Mouse (Mus musculus): ENCODE data around the gene Abcg2.
A peak's percentile ranks its signal among the peaks of the same experiment; 100 is the strongest.

The Abcg2 gene

DNA sequence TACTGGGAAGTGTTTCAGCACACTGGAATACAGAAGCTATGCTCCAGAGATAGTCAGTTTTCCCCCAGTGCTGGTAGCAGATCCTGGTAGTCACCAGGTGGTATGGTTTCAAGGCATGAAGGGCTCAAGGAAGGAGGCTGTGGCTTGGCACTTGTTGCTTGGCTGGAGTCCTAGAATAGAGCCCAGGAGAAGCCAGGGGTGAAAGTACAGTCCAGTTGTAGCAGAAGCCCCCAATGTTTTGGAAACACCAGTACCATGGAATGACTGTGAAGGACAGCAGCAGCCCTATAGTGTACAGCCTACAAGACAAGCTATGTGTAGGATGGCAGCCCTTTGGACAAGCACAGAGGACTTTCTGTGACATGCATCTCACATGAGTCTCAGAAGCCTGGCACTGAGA, 54.2 kb downstream of the Abcg2 start:
- no peak for DNase-seq (ENCODE audit: low spot score in 2 of 2)

DNA sequence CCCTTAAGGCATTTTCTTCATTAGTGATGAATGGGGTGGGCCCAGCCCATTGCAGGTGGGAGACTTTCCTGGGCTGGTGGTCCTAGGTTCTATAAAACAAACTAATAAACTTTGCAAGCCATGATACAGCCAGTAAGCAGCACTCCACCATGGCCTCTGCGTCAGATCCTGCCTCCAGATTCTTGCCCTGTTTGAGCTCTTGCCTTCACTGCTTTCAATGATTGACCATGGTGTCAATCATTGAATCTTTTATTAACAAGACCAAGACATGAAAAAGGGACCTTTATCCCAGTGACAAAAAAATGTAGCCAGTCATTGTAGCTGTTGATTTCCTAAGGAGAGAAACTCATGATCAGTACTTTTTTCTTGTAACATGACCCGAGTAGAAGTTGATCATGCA, 55.1 kb downstream of the Abcg2 start:
- no peak for DNase-seq (ENCODE audit: low spot score in 2 of 2)

DNA sequence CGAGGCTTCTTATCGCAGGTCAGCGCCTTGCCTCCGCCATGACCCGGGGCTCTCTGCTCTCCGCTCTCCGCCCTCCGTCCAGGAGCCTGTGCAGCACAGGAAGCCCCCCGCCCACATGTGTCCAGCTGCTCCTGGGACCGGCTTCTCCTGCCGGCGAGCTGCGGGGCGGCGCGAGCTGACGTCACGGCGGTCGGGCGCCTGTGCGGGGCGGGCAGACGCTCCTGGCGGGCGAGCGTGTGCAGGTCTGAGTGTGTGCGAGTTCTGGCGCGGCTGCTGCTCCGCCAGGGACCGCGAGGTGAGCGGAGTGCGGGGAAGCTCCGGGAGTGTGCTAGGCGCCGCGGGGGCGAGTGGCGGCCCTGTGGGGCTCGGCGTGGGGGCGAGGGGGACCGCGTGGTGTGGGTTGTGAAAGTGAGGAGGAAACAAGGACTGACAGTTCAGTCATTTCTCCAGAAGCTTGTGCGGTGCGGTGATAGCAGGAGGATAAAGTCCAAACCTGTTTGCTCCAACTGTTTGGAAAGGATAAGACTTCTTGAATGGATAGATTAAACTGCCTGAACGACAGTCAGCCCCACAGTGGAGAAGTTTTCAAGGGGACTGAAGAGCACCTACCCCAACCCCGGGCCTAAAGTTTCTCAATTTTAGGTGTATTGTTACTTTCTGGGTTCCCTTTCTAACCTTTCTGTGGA, 56.2 kb downstream of the Abcg2 start:
- peak; percentile 67 to 69 for DNase-seq (ENCODE audit: low spot score in 2 of 2)

DNA sequence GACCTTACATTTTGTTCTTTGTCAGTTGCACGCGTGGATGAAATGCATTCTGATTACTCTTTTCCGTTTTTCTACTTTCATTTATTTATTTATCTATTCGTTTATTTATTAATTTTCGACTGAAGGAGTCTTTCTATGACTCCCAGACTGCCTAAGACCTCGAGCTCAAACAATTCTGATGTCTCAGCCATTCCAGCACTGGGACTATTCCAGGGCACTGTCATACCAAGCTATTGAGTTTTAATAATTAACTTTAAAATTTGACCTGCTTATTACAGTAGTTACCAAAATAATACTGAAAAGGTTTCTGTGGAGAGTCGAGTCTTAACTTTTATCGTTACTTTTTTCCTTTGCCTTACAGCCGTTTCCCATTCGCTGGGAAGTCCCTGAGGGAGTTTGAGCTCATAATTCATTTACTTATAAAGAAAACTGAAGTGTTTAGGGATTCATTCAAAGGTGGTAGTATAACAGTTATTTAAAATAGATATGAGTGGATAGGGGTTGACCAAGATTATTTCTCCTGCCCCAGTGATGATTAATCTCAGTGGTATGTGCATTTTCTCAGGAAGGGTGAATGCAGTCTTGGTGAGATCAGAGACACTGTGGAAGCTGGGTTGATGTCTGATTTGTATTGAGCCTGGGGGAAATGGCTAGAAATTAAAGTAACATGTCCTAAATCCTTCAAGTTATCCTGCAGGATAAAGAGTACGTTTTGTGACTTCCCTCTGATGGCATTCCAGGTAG, 56.9 kb downstream of the Abcg2 start:
- DNase-seq (ENCODE audit: low spot score in 2 of 2): no peak

DNA sequence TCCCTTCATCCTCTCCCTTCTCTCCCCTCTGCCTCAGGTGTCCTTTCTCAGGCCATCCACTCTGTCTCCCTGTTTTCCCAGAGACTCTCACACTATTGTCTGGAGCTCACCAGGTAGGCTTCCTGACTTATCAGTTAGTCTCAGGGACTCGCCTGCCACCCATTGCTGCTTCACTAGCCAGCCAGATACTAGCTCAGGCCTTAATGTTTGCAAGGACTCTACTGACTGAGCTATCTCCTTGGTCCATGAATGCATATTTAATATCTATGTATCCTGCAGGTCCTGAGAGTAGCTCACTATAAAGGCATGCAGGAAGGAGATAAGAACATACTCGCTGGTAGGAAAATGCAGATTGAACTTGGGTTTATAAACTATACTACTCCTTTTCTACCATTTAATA, 57.9 kb downstream of the Abcg2 start:
- no peak for DNase-seq (ENCODE audit: low spot score in 2 of 2)

DNA sequence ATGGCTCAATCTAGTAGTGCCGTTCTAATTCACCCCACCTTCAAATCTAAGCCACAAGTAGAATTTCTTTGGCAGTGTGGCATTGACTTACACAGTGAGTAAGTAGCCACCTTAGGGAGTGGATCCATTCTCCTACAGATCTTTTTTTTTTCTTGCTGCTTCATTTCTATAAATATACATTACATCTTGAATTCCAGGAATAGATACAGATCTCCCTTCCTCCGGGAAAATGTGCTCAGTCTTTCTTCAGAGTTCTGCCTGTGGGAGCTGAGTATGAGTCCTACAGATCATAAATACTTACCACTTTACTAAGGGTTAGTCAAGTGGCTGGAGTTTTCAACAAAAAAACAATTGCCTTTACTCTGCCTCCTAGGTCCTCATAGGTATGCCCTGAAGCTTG, 60.3 kb downstream of the Abcg2 start:
- peak in 1 of 2 experiments; percentile 6 for DNase-seq (ENCODE audit: low spot score in 2 of 2)

DNA sequence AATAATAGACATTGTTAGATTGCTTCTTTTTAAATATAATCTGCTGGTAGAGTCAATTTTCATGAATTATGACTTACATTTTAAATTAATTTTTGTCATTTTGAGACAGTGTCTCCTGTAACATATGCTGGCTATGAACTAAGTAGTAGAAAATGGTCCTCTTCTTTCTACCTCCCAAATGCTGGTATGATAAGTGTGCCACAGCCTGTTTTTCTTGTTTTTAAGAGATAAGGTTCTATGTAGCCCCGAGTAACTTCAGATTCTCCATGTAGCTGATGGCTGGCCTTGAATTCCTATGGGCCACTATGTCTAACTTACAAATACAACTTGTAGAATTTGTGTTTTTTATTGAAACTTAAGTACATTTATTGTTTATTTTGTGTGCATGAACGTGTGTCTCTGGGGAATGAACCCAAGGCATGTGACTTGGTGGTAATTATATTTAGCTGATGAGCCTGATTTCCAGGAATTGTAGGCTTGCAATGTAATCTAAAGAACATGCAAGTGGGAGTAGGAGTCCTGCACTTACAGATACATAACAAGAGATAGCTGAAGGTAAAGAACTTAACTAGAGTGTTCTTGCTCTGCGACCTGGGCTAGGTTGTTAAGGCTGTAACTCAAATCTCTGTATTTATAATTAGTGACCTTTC, 63.9 kb downstream of the Abcg2 start:
- no peak for DNase-seq (ENCODE audit: low spot score in 2 of 2)

DNA sequence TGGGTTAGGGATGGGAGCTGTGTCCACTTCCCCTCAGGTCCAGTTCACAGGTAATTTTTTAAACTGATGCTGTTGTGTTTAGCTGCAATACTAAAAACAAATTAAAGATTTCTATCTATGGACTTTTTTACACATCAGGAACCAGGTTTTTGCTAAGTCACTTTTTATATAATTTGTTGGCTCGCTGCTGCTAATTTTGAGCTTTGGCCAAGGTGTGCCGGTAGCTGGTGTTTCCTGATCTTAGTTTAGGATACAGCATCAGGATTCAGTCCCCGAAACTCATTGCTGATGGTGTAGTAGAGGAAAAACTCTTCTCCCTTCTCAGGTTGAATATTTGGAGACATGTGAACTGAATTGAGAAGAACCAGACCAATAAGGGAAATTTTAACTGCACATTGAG, 65.8 kb downstream of the Abcg2 start:
- no peak for DNase-seq (ENCODE audit: low spot score in 2 of 2)

DNA sequence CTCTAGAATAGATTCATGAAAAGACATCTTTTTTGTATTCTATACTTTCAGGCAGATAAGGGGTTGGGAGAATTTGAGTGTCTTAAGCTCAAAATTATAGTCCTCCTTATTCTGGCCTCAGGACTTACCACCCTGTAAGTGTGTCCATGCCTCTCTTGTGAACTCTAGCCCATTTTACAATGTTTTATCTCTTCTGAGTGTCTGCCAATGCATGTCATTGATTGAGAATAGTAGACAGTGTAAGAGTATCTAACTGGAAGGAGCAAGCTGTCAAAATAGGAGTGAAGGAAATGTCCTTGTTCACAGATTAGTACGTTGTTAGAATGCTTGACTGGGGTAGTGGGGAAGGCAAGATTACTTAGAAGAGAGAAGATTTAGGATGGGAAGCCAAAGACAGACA, 66.7 kb downstream of the Abcg2 start:
- no peak for DNase-seq (ENCODE audit: low spot score in 2 of 2)

DNA sequence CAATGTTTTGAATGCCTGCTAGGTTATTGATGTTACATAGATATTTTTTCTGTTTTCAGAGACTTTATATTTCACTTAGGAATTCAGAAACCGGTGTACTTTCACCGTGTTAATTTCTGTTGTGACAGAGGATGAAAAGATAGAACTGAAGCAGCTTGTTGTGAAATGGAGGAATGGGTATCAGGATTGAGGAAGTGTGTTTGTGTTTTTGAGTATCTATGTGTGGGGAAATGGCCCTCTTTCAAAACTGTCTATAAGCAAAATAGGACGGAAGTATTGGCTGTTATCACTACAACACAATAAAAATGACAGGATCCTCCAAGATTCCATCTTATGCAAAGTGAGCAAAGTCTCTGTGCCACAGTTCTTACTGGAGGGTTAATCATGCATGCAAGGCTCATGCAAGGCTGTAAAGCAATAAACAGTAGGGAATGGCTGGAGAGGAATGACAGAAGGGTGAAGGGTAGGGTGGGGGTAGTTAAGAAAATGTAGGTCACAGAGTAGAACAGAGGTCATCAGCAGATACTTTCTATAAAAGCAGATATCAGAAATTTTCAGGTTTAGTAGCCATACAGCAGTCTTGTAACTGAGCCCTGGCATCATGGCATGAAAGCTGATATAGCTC, 76.7 kb downstream of the Abcg2 start:
- DNase-seq (ENCODE audit: low spot score in 2 of 2): no peak

DNA sequence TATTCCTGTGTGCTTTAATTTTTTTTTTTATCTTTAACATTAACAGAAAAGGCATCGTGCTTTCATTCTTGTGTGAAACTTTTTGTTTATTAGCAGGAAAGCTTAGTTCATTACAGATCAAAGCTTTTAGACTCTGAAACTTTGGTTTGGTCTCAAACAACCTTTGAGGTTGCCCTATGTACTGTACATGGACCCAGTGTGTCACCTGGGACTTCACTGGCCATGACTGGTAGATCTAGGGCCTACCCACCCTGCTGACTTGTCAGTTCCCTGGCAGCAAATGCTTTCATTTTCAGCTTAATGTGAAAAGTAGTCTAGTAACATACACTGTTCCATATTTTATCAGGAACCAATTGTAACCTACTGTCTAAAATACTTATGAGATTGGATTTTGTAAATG, 93.5 kb downstream of the Abcg2 start:
- DNase-seq (ENCODE audit: low spot score in 2 of 2): no peak

DNA sequence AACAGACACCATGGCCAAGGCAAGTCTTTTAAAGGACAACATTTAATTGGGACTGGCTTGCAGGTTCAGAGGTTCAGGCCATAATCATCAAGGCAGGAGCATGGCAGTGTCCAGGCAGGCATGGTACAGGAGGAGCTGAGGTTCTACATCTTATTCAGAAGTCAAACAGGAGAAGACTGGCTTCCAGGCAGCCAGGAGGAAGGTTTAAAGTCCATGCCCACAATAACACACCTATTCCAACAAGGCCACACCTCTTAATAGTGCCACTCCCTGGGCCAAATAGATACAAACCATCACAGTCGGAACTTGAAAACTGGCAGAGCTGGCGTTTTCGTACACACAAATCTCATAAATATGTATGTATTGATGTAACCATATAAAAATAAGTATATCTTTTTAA, 94.2 kb downstream of the Abcg2 start:
- no peak for DNase-seq (ENCODE audit: low spot score in 2 of 2)

DNA sequence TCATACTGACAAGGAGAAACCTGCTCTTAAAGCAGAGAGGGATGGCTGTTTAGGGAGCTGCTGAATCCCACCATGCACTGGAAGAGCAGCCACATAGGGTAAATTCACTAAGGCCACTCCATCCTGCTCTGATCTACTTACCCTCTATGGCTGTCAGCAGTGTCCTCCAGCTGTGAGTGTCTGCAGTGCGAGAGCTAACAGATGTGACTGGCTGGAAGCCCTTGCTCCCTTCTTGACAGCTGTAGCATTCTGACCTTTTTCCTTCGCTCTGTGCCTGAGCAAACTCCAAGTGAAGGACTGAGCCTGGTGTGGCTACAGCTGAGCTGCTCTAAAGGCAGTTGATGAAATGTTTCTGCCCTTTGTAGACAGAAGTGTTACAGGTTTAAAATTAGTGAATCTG, 107.3 kb downstream of the Abcg2 start:
- no peak for DNase-seq (ENCODE audit: low spot score in 2 of 2)

DNA sequence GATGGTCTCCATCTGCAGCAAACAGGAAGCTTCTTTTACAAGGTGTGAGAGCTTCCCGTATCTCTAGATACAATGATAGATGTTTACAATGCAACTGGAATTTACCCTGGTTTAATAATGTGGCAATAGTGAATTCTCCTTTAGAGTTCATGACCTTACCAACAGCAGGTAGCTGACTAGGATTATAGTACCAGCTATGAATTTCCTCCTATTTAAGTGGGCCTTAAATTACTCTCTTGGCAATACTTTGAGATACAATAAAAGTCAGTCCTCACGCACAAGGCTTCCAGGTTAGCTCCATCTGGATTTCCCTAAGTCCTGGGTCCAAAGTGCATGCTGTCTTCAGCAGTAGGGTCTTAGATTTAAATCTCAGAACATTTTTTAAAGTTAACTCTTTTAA, 109.9 kb downstream of the Abcg2 start:
- DNase-seq (ENCODE audit: low spot score in 2 of 2): no peak

DNA sequence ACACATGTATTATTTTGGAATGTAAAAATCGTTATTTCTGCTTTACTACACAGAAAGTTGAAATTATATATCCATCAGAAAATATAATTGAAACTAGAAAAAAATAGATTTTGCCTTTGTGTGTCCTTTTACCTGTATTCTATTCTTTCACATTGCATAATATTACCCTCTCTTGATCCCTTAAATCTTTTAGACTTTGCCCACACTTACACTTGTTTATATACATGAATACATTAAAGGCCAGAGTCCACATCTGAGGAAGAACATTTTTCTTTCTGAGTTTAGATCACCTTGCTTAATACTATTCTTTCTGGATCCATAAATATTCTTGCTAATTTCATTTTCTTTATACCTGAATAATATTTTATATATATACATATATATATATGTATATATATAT, 110.4 kb downstream of the Abcg2 start:
- no peak for DNase-seq (ENCODE audit: low spot score in 2 of 2)

DNA sequence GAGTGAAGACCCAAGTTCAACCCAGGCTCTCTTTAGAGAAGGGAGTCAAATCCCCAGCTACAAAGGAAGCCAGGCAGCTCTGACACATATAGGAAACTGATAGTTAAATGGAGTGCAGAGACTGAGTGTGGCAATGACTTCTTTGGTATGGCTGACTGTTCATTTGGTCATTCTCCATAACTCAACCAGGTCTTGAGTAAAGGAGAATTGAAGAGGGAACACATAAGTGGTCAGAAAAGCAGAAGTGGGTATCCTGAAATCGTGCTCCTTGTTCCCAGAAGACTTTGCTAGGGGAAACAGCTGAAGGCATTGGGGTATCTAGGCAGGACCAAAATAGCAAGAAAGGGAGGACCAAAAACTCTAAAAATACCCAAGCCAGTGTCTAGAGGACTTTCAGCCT, 126.0 kb downstream of the Abcg2 start:
- DNase-seq (ENCODE audit: low spot score in 2 of 2): no peak

DNA sequence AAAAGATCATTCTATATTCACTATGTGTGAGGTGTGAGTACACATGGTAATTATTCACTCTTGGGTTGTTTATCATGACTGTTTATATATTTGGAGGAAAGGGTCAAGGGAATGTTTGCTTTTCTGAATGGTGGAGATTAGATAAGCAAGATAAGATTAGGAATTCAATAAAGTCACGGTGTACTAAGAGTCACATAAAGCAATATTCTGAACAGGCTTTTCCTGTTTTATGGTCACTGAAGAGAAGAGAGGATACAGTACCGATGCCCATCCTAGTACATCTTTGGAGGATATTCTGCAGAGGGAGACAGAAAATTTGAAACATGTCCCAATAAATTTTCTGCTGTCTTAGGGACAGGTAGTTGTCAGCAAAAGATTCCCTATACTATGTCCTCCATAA, 127.6 kb downstream of the Abcg2 start:
- no peak for DNase-seq (ENCODE audit: low spot score in 2 of 2)

DNA sequence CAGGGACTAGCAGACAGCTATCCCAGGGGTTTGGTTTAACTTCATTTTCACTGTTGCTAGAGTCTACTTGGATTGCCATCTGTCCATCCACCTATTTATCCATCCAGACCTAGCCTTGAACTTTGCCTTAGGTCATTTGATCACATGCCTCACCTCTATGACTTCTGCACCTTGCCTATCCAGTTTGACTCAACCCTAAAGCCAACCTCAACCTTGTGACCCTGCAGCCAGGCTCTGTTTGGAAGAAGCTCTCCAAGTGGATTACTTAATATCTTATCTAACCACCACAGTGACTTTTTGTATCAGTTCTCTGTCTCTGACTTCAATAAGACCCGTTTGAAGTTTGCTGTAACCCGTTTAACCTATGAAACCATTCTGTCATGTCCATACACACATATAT, 149.5 kb downstream of the Abcg2 start:
- DNase-seq (ENCODE audit: low spot score in 2 of 2): no peak

DNA sequence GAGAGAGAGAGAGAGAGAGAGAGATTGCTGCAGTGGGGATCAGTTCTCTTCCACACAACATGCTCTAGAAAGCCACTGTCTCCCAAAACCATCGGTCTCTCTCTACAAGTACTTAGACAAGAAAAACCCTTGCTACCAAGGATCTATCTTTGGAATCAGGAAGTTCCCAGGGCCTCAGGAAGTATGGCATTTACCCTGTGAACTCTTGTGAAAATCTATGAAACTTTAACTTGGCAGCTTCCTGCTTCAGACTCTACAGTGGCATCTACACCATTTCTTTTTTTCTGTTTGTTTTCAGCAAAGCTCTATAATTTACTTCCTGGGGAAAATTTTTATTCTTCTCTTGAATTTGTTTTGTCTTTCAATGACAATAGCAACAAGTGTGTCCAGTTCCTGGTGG, 150.8 kb downstream of the Abcg2 start:
- no peak for DNase-seq (ENCODE audit: low spot score in 2 of 2)

Measured in right cerebral cortex, adult 2 months (tissue).